Mouse (Mus musculus) heart, embryonic 12.5 days (tissue): ENCODE results near the gene Nlrc5. TPM values are rescaled to one million over a fixed set of nuclear protein-coding genes. Genes with fewer than 3 reads are reported as not detected.

Source experiments
- ATAC-seq: fragments of 200-750 bp; cut with Nextera tagmentation; 2 replicates; pipeline ENCODE4 v1.8.0; 2017; ENCODE audit warnings: moderate TSS enrichment, moderate library complexity; ENCODE audit not compliant: insufficient number of reproducible peaks, low FRiP score
- H3K27ac ChIP-seq: fragments of 300-500 bp; sonication (generic); 2 replicates; pipeline ENCODE4 v1.5.1; 2016; ENCODE audit warnings: mild to moderate bottlenecking, moderate library complexity; ENCODE audit not compliant: poor library complexity, severe bottlenecking
- H3K27me3 ChIP-seq: fragments of 300-500 bp; sonication (generic); replicated peaks from 2 replicates; pipeline ENCODE4 v1.6.1; 2016; ENCODE audit warnings: mild to moderate bottlenecking, moderate library complexity
- H3K36me3 ChIP-seq: fragments of 300-500 bp; sonication (generic); 2 replicates; pipeline ENCODE4 v1.6.1; 2016; ENCODE audit warnings: mild to moderate bottlenecking, moderate library complexity
- H3K4me1 ChIP-seq: fragments of 300-500 bp; sonication (generic); replicated peaks from 2 replicates; pipeline ENCODE4 v1.6.1; 2016; ENCODE audit warnings: mild to moderate bottlenecking
- H3K4me2 ChIP-seq: fragments of 300-500 bp; sonication (generic); 2 replicates; pipeline ENCODE4 v1.6.1; 2016; ENCODE audit warnings: mild to moderate bottlenecking, moderate library complexity
- H3K4me3 ChIP-seq: fragments of 300-500 bp; sonication (generic); 2 replicates; pipeline ENCODE4 v1.5.1; 2016; ENCODE audit warnings: mild to moderate bottlenecking
- H3K9ac ChIP-seq: fragments of 300-500 bp; sonication (generic); 2 replicates; pipeline ENCODE4 v1.6.1; 2016; ENCODE audit warnings: mild to moderate bottlenecking, moderate library complexity
- H3K9me3 ChIP-seq: fragments of 300-500 bp; sonication (generic); replicated peaks from 2 replicates; pipeline ENCODE4 v1.6.1; 2016; ENCODE audit warnings: mild to moderate bottlenecking, moderate library complexity
- WGBS: fragments of 180-500 bp; shearing (Covaris S2); methylation state at CpG from one replicate; pipeline ENCODE4 v1.1.7; 2016; 5-methylcytosine and 5-hydroxymethylcytosine counted together
- polyA plus RNA-seq: library from polyadenylated mRNA; unstranded; fragments of >200 nt; fragmentation: Nextera tagmentation; extraction: Ambion mirVana; gene quantifications from 2 replicates; pipeline ENCODE4 v1.2.1, GENCODE M21; 2016

Gene Nlrc5
- 0.08 and 0.19 TPM in 2 replicates for polyA plus RNA-seq

DNA sequence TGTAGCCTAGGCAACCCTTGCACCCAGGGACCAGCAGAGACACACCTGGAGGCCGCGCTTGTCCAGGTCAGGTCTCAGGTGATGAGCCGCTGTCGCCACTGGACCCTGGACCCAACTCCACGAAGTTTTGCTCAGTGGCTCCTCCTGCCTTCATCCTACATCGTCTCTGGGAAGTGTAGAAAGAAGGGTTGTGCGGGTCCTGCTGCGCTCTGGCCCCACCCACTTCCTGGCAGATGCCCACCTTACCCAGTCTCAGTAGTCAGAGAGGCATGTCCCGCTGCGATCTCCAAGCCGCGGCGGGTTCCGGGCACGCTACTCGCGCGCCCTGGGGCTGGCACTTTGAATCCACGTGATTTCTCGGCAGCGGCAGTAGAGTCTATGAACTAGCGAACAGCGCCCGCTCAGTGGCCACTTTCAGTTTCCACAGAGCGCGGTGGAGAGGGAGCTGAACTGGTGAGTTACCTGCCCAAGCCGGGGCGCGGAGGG is at the start of gene Nlrc5:
TSS of gene Nlrc5 (plus strand) at position 376 of the 486 bp plus-strand sequence.
- Histone ChIP-seq H3K27ac (no peak within 1 kb of the TSS), H3K9me3 (no peaks in the 10 kb centered on the region), H3K4me3 (peak within 1 kb of the TSS; percentile 56), H3K36me3 (no peaks in the 10 kb centered on the region), H3K4me1 (peaks cover 5% of the 10 kb centered on the region), H3K27me3 (peaks cover 38% of the 10 kb centered on the region), H3K9ac (peak within 1 kb of the TSS; percentile 68), H3K4me2 (peak within 1 kb of the TSS; percentile 95)
- 2% methylated on average over 29 of the region's 29 CpGs for WGBS
- no peak; the same call in 1 of the 2 replicates for ATAC-seq

GRCm38 (mm10) chr8:94385506-94386213 is 48.5 kb upstream of the Nlrc5 start:
- peaks cover 15% of the 10 kb centered on the region for H3K36me3 ChIP-seq
- H3K9me3 ChIP-seq: no peaks in the 10 kb centered on the region
- no peak for ATAC-seq
- peaks cover 17% of the 10 kb centered on the region for H3K4me1 ChIP-seq
- H3K4me3 ChIP-seq: peak overlapping the region; percentile 92
- H3K4me2 ChIP-seq: peak overlapping the region; percentile 84
- H3K27me3 ChIP-seq: no peaks in the 10 kb centered on the region
- H3K27ac ChIP-seq: peak overlapping the region; percentile 77
- WGBS: 27% methylated on average over 20 of the region's 20 CpGs
- peak overlapping the region; percentile 93 for H3K9ac ChIP-seq

DNA sequence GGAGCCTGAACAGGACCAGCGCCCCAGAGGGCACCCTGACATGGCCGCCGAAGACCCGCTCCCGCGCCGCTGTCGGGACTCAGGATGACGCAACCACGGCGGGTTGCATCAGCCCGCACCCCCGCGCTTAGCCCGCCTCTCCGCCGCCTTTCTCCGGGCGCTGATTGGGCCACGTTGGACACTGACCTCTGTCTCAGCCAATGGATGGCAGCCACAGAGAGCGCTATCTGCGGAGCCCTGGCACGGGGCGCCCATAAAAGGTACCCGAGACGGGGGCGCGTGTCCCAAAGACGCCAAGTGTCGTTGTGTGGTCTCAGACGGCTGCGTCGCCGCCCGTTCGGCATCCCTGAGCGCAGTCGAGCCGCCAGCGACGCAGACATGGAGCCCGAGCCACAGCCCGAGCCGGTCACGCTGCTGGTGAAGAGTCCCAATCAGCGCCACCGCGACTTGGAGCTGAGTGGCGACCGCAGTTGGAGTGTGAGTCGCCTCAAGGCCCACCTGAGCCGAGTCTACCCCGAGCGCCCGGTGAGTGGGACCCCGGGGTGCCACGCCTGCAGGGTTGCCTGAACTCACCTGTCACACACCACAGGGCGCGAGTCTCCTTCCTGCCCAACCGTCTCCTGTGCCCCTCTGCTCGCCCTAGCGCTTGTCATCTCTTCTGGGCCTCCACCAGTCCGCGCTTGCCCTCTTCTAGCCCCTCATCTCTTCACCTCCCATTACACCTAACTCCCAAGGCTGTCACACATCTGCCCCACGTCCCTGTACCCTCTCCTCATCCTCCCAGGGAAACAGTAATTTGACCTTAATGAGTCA is 47.7 kb upstream of the Nlrc5 start, which contains the start of gene Herpud1:
TSS of gene Herpud1 (plus strand) at position 225 of the 813 bp plus-strand sequence.
- H3K36me3 ChIP-seq: peaks cover 23% of the 10 kb centered on the region
- peak within 1 kb of the TSS; percentile 84 for H3K4me2 ChIP-seq
- peak within 1 kb of the TSS; percentile 94 for H3K27ac ChIP-seq
- peak; percentile 99 for ATAC-seq
- no peaks in the 10 kb centered on the region for H3K27me3 ChIP-seq
- H3K9me3 ChIP-seq: no peaks in the 10 kb centered on the region
- peak within 1 kb of the TSS; percentile 96 for H3K9ac ChIP-seq
- under 1% methylated on average over 65 of the region's 65 CpGs for WGBS
- H3K4me1 ChIP-seq: peaks cover 17% of the 10 kb centered on the region
- peak within 1 kb of the TSS; percentile 92 for H3K4me3 ChIP-seq

DNA sequence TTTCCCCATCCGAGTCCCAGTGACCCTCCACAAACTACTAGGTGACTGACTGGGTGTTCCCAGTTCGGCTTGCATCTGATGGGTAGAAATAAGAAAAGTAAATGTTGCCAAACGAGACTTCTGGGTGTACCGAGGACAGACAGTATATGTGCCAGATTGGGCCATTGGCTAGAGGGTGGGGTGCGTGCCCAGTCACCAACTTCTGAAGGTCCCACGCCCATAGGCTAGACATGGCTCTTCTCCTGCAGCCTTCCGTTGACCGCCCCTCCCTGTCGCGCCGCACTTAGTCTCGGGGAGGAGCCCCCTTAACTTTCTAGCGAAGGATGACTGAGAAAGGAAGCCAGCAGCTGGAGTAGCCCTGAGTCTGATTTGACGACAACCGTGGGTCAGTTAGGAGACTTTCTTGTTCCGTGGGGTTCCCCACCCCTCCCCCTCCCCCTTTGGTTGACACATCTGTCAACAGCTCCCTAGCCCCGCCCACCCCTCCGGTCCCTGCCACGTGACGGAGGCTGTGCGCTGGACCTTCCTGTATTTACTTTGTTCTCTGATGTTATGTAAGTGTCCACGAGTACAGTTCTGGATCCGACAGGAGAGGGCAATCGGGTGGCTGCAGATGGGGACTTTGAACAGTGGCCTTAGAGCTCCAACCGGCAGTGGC is 47.0 kb upstream of the Nlrc5 start:
- ATAC-seq: peak; percentile 84
- Histone ChIP-seq H3K27me3 (no peaks in the 10 kb centered on the region), H3K4me2 (peak overlapping the region; percentile 84), H3K9me3 (no peaks in the 10 kb centered on the region), H3K4me1 (peaks cover 19% of the 10 kb centered on the region), H3K9ac (peak overlapping the region; percentile 96), H3K4me3 (peak overlapping the region; percentile 92), H3K36me3 (peaks cover 30% of the 10 kb centered on the region), H3K27ac (peak overlapping the region; percentile 94)
- under 1% methylated on average over 25 of the region's 25 CpGs for WGBS

DNA sequence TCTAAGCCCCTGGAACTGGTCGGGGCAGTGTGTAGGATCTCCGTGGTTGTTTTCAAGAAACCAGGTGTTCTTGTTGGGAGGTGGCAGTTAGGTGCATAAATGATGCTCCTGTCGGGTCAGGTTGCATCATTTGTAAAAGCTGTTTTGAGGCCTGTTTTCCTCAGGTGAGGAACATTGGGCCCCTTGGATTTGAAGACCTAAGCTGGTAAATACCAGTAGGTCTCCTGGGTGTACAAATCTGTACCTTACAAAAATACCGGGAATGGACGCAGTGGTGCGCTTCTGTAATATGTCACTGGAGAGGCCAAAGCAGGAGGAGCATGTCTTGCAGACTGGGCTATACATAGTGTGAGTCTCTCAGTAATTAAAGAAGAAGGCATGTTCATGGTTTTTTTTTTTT is 46.4 kb upstream of the Nlrc5 start:
- H3K27ac ChIP-seq: peak overlapping the region; percentile 94
- no peak for ATAC-seq
- 30% methylated on average over 6 of the region's 6 CpGs for WGBS

GRCm38 (mm10) chr8:94389531-94389930 is 44.6 kb upstream of the Nlrc5 start:
- Histone ChIP-seq H3K27me3 (no peaks in the 10 kb centered on the region), H3K9ac (no peak overlapping the region), H3K36me3 (peaks cover 51% of the 10 kb centered on the region), H3K4me2 (no peak overlapping the region), H3K27ac (no peak overlapping the region), H3K9me3 (no peaks in the 10 kb centered on the region), H3K4me1 (peaks cover 27% of the 10 kb centered on the region), H3K4me3 (no peak overlapping the region)
- WGBS: 86% methylated on average over 6 of the region's 6 CpGs
- ATAC-seq: no peak

More for the DNA sequence above, 46.4 kb upstream of the Nlrc5 start:
- H3K9ac ChIP-seq: peak overlapping the region; percentile 96
- H3K4me3 ChIP-seq: peak overlapping the region; percentile 92
- H3K9me3 ChIP-seq: no peaks in the 10 kb centered on the region
- H3K4me2 ChIP-seq: peak overlapping the region; percentile 84
- peaks cover 25% of the 10 kb centered on the region for H3K4me1 ChIP-seq
- H3K36me3 ChIP-seq: peaks cover 36% of the 10 kb centered on the region
- no peaks in the 10 kb centered on the region for H3K27me3 ChIP-seq

- Histone ChIP-seq H3K4me2 (no peak overlapping the region), H3K36me3 (peaks cover 60% of the 10 kb centered on the region), H3K9me3 (no peaks in the 10 kb centered on the region), H3K9ac (no peak overlapping the region), H3K4me3 (no peak overlapping the region), H3K4me1 (peaks cover 24% of the 10 kb centered on the region), H3K27ac (no peak overlapping the region), H3K27me3 (no peaks in the 10 kb centered on the region)
- WGBS: 90% methylated on average over 6 of the region's 6 CpGs
- no peak for ATAC-seq
Observed at GRCm38 (mm10) chr8:94390429-94390828, 43.7 kb upstream of the Nlrc5 start.

GRCm38 (mm10) chr8:94390910-94391309 is 43.2 kb upstream of the Nlrc5 start:
- no peak for ATAC-seq
- Histone ChIP-seq H3K27me3 (no peaks in the 10 kb centered on the region), H3K36me3 (peaks cover 64% of the 10 kb centered on the region), H3K4me1 (peaks cover 20% of the 10 kb centered on the region), H3K27ac (no peak overlapping the region), H3K9ac (no peak overlapping the region), H3K4me3 (no peak overlapping the region), H3K9me3 (no peaks in the 10 kb centered on the region), H3K4me2 (no peak overlapping the region)
- 93% methylated on average over 8 of the region's 8 CpGs for WGBS

DNA sequence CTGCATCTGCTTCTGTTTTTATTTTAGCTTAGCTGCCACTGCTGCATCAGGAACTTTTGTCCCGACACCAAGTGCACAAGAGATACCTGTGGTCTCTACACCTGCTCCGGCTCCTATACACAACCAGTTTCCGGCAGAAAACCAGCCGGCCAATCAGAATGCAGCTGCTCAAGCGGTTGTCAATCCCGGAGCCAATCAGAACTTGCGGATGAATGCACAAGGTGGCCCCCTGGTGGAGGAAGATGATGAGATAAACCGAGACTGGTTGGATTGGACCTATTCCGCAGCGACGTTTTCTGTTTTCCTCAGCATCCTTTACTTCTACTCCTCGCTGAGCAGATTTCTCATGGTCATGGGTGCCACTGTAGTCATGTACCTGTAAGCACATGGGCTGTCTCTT is 42.0 kb upstream of the Nlrc5 start:
- Histone ChIP-seq H3K9ac (no peak overlapping the region), H3K4me2 (no peak overlapping the region), H3K4me1 (peaks cover 23% of the 10 kb centered on the region), H3K27ac (peak overlapping the region; percentile 25; the same call in 1 of the 2 replicates), H3K36me3 (peaks cover 70% of the 10 kb centered on the region), H3K9me3 (no peaks in the 10 kb centered on the region), H3K27me3 (no peaks in the 10 kb centered on the region), H3K4me3 (no peak overlapping the region)
- ATAC-seq: no peak
- 80% methylated on average over 12 of the region's 12 CpGs for WGBS

GRCm38 (mm10) chr8:94392648-94393047 is 41.5 kb upstream of the Nlrc5 start:
- Histone ChIP-seq H3K36me3 (peaks cover 74% of the 10 kb centered on the region), H3K4me2 (no peak overlapping the region), H3K27me3 (no peaks in the 10 kb centered on the region), H3K4me3 (no peak overlapping the region), H3K9ac (no peak overlapping the region), H3K4me1 (peaks cover 21% of the 10 kb centered on the region), H3K27ac (peak overlapping the region; percentile 25; the same call in 1 of the 2 replicates), H3K9me3 (no peaks in the 10 kb centered on the region)
- ATAC-seq: no peak
- WGBS: 24% methylated on average over 6 of the region's 6 CpGs
